Mouse (Mus musculus) MEL (cell line): ENCODE data around the gene Ensa.

ENCODE experiments used
- CHD2 ChIP-seq: IDR thresholded peaks from 2 replicates; pipeline ENCODE4 v1.6.1; 2011; ENCODE audit warnings: low read length, improper control_type of control experiment
- CTCF ChIP-seq, 3 experiments: IDR thresholded peaks in 2 of 3; conservative IDR thresholded peaks in 1 of 3; 2 replicates each; pipeline ENCODE4 v1.5.1; 2011 to 2012; ENCODE audit warnings: low read length in 3 of 3, low read depth in 2 of 3, mild to moderate bottlenecking in 2 of 3, improper control_type of control experiment in 1 of 3, inconsistent platforms in 1 of 3, mixed read lengths in 1 of 3, moderate library complexity in 1 of 3; ENCODE audit not compliant: control insufficient read depth in 1 of 3, insufficient read depth in 1 of 3, poor library complexity in 1 of 3, severe bottlenecking in 1 of 3
- JUND ChIP-seq: IDR thresholded peaks from 2 replicates; pipeline ENCODE4 v1.6.1; 2011; ENCODE audit warnings: low read depth, mild to moderate bottlenecking, improper control_type of control experiment, low read length
- KAT2A ChIP-seq: conservative IDR thresholded peaks from 2 replicates; pipeline ENCODE4 v1.6.1; 2012; ENCODE audit warnings: low read depth, low read length, improper control_type of control experiment, inconsistent platforms
- MAX ChIP-seq: IDR thresholded peaks from 2 replicates; pipeline ENCODE4 v1.6.1; 2011; ENCODE audit warnings: low read length, improper control_type of control experiment
- POLR2A ChIP-seq, 2 experiments: IDR thresholded peaks; 2 replicates each; pipeline ENCODE4 v1.6.1; 2011 to 2012; ENCODE audit warnings: low read length in 2 of 2, mild to moderate bottlenecking in 2 of 2, control low read depth in 1 of 2, improper control_type of control experiment in 1 of 2, low read depth in 1 of 2, moderate library complexity in 1 of 2; ENCODE audit not compliant: control insufficient read depth in 1 of 2, insufficient read depth in 1 of 2, poor library complexity in 1 of 2
- SMC3 ChIP-seq: IDR thresholded peaks from 2 replicates; pipeline ENCODE4 v1.6.1; 2011; ENCODE audit warnings: low read depth, low read length, improper control_type of control experiment

- no peak for TF ChIP-seq CTCF (IDR thresholded peaks at IDR 0.05 in 2 of 3, conservative IDR thresholded peaks at IDR 0.05 in 1 of 3; ENCODE audit: control insufficient read depth in 1 of 3, insufficient read depth in 1 of 3, low read depth in 2 of 3, low read length in 3 of 3, poor library complexity in 1 of 3, severe bottlenecking in 1 of 3)
- no peak for TF ChIP-seq POLR2A (IDR thresholded peaks at IDR 0.05; ENCODE audit: control insufficient read depth in 1 of 2, insufficient read depth in 1 of 2, low read depth in 1 of 2, low read length in 2 of 2, poor library complexity in 1 of 2)
- TF ChIP-seq CHD2 = no peak
- TF ChIP-seq MAX = no peak
- no peak for TF ChIP-seq SMC3
- TF ChIP-seq JUND = no peak
- no peak for TF ChIP-seq KAT2A
Observed at GRCm38 (mm10) chr3:95636072-95636471, 11.3 kb downstream of the Ensa start.
